Mouse (Mus musculus): Measurements from ENCODE around the gene Baz1a. TPM values are rescaled to one million over a fixed set of nuclear protein-coding genes. Genes with fewer than 3 reads are reported as not detected.

Gene Baz1a
- 10 to 100 TPM; 32.7 to 38.6 TPM for polyA plus RNA-seq (2017; shearing (Covaris generic))

DNA sequence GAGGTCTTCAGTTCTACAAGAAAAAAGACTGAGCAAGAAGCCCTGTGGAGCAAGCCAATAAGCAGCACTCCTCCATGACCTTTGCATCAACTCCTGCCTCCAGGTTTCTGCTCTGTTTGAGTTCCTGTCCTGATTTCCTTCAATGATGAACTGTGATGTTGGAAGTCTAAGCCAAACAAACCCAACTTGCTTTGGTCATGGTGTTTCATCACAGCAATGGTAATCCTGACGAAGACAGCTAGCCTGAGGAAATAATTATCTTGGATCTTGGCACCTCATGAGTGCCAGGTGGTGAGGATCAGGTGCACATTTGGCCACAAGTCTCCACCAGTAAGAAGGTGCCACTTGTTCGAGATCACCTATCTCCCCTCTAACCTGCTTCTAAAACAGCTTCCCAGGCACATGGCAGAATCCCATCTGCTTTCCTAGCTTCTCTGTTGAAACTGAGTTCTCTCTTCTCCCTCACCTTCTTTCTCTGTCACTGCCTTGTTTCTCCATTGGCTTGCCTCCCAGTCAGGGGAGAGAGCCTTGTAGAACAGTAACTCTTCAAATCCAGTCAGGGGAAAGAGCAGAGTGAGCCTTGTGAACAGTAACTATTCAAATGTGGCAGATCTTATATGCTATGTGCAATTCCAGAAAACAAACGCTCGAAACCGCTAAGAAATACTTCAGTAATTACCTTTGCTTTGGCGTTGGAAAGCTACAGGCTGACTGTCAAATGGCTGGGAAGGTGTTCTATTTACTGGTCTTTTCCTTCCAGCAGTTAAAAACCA is at the start of gene Baz1a:
Baz1a (minus strand) TSS at position 723 of the 773 bp plus-strand sequence.
- no peak for ATAC-seq

DNA sequence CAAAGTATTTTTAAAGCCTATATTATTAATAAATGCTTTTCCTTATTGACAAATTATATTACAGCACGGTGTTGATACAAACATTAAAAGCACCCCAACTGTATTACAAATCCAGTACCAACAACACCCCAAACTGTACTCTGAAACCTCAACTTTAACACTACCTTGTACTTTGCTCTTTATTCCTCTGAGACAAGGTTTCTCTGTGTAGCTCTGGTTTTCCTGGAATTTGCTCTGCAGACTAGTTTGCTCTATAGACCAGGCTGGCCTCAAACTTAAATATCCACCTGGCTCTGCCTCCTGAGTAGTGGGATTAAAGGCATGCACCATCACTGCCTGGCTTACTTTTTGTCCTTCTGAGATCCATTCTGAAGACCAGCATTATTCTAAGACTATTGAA is 48.0 kb upstream of the Baz1a start:
- no peak for ATAC-seq

DNA sequence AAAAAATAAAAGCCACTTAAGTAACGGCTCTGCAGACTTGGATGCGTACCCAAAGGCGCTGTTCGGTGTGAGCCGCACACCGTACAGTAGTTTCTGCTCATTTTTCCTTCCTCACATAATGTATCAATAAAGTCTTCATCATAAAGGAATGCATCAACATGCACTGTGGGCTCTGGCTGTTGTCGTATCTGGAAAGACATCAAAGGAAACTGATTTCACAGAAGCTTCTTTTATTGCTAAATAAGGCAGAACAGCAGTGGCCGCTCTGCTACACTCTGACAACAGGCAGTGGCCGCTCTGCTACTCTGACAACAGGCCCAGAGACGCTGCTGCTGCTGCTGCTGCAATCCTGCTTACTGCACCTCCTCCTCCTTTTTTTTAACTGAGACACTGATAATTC is 46.9 kb upstream of the Baz1a start:
- no peak for ATAC-seq

DNA sequence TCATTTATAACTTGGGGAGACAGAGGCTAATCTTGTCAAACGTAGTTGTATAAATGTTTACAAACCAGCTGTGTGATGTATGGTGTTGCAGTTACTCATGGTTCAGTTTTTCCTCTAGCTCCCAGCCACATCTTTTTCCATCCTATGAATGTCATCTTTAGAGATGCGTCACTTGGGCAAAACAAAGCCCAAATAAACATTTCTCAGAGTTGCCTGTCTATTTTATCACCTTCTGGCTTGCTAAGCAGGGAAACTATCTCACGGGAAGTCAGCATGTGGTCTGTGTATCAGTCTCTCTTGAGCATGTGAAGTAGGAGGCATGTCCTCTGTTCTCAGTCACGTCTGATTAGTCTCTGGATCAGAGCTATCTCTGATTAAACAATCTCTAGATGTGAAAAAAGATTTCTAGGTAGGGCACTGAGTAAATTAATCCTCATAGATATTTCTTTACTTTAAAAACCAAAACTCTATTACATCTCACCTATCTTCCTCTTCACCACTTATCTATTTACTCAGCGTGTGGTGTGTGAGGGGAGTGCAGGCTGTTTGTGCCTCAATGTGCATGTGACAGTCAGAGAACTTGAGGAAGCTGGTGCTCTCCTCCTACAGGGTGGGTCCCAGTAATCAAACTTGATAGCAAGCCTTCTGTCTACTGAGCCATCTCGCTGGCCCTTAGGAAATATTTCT is 46.2 kb upstream of the Baz1a start:
- peak; percentile 71 for ATAC-seq

- no peak for ATAC-seq
Observed at GRCm38 (mm10) chr12:55059812-55060211, 45.7 kb upstream of the Baz1a start.

GRCm38 (mm10) chr12:55058865-55059615 is 44.9 kb upstream of the Baz1a start:
- ATAC-seq, result no peak

- no peak for ATAC-seq
Observed at GRCm38 (mm10) chr12:55056703-55057102, 42.6 kb upstream of the Baz1a start.

GRCm38 (mm10) chr12:55054551-55055241 is 40.5 kb upstream of the Baz1a start:
- no peak for ATAC-seq

GRCm38 (mm10) chr12:55053267-55053666 is 39.1 kb upstream of the Baz1a start:
- no peak for ATAC-seq

- ATAC-seq, result no peak
Observed at GRCm38 (mm10) chr12:55051210-55052173, 37.3 kb upstream of the Baz1a start.

DNA sequence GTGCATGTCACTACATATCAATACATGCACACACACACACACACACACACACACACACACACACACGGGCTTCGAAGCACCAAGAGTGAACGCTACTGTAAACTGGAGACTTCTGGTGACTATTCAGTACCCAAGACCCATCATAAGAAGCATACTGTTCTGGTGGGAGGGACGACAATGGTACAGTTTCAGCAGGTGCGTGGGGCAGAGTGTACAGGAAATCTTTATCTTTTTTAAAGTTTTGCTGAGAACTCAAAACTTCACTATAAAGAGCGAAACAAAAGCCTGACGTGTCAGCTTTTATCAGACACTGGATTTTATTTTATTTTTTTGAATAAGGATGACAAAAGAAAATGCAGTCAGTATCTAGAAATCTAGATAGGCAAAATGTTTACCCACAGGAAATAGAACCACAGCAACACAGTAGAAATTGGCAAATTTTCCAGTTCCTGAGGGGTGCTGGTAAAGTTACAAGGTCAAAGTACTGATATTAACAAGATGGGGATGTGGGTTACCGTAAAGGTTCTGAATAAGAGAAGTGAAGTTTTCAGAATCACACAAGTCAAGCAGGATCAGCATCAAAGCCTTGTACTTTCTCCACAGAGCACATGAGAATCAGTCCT is 35.7 kb upstream of the Baz1a start:
- ATAC-seq, result peak; percentile 80

DNA sequence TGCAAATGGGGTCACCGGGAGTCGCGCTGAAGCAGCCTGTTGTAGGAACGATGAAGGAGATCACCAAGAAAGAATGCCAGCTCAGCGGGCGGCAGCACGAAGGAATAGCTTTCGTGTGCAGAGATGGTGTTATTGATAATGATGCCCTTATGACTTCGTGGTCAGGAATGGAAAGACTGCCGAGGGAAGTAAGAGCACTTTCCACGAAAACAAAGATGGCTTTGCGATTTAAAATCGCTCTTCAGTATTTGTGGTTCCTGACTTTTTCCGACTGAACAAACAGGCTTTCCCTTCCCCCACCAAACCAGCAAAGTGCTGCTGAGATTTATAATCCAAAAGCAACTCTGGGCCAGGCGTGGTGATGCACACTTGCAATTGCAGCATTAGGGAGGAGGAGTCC is 26.9 kb upstream of the Baz1a start:
- ATAC-seq, result peak; percentile 32

DNA sequence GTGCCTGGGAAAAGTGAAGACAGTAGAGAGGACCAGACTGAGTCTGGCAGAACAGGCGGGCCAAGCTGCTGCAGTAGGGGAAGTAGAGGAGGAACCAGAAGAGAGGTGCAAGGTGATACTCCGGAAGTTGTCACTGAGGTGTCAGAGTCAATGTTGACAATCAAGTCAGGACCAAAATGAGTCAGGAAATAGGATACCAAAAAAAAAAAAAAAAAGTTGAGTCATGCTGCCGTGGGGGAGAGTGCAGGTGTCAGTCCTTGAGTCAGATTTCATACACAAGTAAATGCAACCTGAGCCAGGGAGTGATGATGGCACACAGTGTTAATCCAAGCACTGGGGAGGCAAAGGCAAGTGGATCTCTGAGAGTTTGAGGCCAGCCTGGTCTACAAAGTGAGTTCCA is 12.9 kb upstream of the Baz1a start:
- peak; percentile 85 for ATAC-seq

GRCm38 (mm10) chr12:55023284-55023683 is 9.1 kb upstream of the Baz1a start:
- ATAC-seq, result no peak

DNA sequence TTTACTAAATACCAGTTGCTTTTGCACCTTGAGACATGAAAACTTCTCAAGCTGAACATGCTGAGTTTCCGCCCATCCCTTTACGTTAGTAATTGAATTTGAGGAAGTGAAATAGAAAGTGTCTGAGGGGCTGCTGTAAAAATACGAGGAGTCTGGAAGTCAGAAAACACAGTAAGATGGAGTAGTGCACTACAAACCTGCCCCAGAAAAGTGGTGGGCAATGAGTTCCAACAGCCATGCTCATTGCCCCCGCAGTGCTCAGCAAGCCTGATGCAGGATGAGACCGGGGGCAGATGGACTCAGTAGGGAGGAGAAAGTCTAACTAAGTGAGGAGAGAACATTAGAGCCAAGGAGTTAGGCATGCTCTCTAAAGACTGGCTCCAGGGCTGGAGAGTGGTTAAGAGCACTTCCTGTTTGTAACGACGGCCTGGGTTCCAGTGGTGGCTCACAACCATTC is 5.3 kb upstream of the Baz1a start:
- no peak for ATAC-seq

DNA sequence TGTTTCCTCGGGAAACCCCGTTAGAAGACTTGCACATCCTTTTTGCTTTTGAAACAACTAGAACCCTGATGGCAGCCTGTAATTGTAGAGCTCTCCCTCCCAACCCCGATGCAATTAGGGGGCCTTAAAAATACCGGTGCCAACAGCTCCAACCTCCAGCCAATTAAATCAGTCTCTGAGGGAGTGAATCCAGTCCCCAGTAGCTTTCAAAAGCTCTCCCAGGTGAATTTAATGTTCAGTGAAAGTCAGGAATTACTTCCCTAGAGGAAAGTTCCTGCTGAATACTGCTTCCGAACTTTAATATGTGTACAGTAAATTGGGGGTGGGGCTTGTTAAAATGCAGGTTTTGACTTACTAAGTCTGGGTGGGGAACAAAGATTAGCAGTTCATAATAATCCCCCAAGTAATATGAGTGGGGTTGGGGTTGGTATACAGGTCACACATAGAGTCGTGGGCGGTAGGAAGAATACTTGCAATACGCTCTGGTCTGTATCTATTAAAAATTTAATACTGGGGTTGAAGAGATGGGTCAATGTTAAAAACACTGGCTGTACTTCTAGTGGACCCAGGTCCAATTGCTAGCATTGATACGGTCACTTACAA is 3.1 kb upstream of the Baz1a start:
- ATAC-seq, result no peak

- ATAC-seq, result peak; percentile 88
Observed at GRCm38 (mm10) chr12:55016339-55017118, 2.4 kb upstream of the Baz1a start.

DNA sequence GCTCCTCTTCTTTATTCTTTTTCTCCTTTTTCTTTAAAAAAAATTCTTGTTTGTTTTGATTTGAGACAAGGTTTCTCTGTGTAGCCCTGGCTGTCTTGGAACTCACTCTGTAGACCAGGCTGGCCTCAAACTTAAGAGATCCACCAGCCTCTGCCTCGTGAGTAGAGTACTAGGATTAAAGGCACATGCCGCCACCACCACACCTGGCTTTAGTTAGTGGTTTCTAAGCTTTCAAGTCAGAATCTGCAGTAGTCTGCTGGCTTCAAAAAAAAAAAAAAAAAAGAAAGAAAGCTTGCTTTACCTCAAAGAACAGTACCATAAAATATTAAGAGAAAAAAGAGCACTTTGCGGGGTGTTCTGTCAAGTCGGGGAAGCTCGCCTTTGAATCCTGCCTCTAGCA is 1.3 kb upstream of the Baz1a start:
- no peak for ATAC-seq

DNA sequence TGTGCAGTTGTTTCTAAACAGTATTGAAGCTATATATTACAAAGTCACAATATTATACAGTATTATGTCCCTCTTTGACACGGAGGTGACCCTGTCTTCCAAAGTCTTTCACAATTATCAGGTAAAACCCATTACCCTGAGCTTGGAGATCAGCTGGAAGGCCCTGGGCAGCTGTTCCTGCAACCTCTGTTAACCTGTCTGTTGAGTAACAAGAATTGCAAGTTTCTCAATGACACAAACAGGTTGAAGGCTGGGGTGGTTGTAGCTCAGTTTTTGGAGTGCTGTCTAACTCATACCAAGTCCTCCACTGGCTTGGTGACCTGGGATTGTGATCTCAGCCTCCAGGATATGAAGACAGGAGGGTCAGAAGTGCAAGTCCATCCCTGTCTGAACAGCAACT is 1.1 kb downstream of the Baz1a start:
- no peak for ATAC-seq

Measured in activated CD4-positive, CD25-positive, alpha-beta regulatory T cell, adult 4 months (primary cell).